7 mouse cellular contexts compared by ENCODE assay signal in genomic region chr6:88044234-88044576, GRCm38 (mm10). TPM values are rescaled to one million over a fixed set of nuclear protein-coding genes. Genes with fewer than 3 reads are reported as not detected.
DNase-seq lines count a peak whose midpoint lies in the region; ATAC-seq and TF ChIP-seq lines count a peak whose summit lies in the region.

No protein-coding gene starts in this region.

- DNase-seq in liver, adult 2 months (ENCODE audit: extremely low read depth, low read depth, low spot score) = no peak
- DNase-seq in liver = no peak
- peak; percentile 19 for DNase-seq in c-Kit-positive CD71-positive TER-119-negative erythroid progenitor cells, embryonic 14.5 days (ENCODE audit: low read depth)
- DNase-seq in hindbrain, embryonic 14.5 days (ENCODE audit: low spot score) = no peak
- DNase-seq in layer of hippocampus, adult 18-20 months (ENCODE audit: low spot score in 2 of 2) = no peak
- DNase-seq in cerebellum, adult 11 months = no peak

- peaks cover 39% of the 10 kb centered on the region; the same call in 1 of the 2 replicates for H3K79me2 ChIP-seq in liver, adult 2 months (ENCODE audit: control insufficient read depth, insufficient read depth, low read length)

- TF ChIP-seq POLR2A in liver, adult 2 months (IDR thresholded peaks at IDR 0.05; ENCODE audit: extremely low read depth, insufficient read depth, low read length) = no peak

- ATAC-seq in hindbrain, embryonic 14.5 days (ENCODE audit: low FRiP score) = peak; percentile 9; the same call in 1 of the 2 replicates
- peak; percentile 15; the same call in 1 of the 2 replicates for ATAC-seq in midbrain, embryonic 16.5 days

- no peaks in the 10 kb centered on the region for H3K9me3 ChIP-seq in hindbrain, embryonic 14.5 days (ENCODE audit: control insufficient read depth, low read length)
- no peaks in the 10 kb centered on the region for H3K9me3 ChIP-seq in midbrain, embryonic 16.5 days (replicated peaks; ENCODE audit: control insufficient read depth, low read length, poor library complexity, severe bottlenecking)

- peak overlapping the region; percentile 72 for H3K4me2 ChIP-seq in hindbrain, embryonic 14.5 days (replicated peaks)
- peak overlapping the region; percentile 98 for H3K4me2 ChIP-seq in midbrain, embryonic 16.5 days (ENCODE audit: low read length)

- peaks cover 3% of the 10 kb centered on the region; the same call in 1 of the 2 replicates for H3K36me3 ChIP-seq in liver, adult 2 months (ENCODE audit: control insufficient read depth, insufficient read depth, low read length)
- H3K36me3 ChIP-seq in hindbrain, embryonic 14.5 days (replicated peaks; ENCODE audit: control insufficient read depth, insufficient read depth) = peaks cover 4% of the 10 kb centered on the region; the same call in 1 of the 2 replicates
- H3K36me3 ChIP-seq in midbrain, embryonic 16.5 days (ENCODE audit: control insufficient read depth, insufficient read depth, low read length) = no peaks in the 10 kb centered on the region

- no peak for TF ChIP-seq CTCF in liver, adult 2 months (IDR thresholded peaks at IDR 0.05; ENCODE audit: low read depth, low read length)

- peak overlapping the region; percentile 90 for H3K4me3 ChIP-seq in liver, adult 2 months (ENCODE audit: insufficient read depth, low read depth, low read length)
- H3K4me3 ChIP-seq in hindbrain, embryonic 14.5 days (replicated peaks; ENCODE audit: low read length) = peak overlapping the region; percentile 85
- H3K4me3 ChIP-seq in midbrain, embryonic 16.5 days (ENCODE audit: low read depth, low read length) = peak overlapping the region; percentile 99

- H3K27ac ChIP-seq in liver, adult 2 months (replicated peaks; ENCODE audit: insufficient read depth, low read depth, low read length) = peak overlapping the region; percentile 85
- H3K27ac ChIP-seq in hindbrain, embryonic 14.5 days = no peak overlapping the region
- no peak overlapping the region; the same call in 1 of the 2 replicates for H3K27ac ChIP-seq in midbrain, embryonic 16.5 days (ENCODE audit: low read length)

- no peaks in the 10 kb centered on the region for H3K27me3 ChIP-seq in liver, adult 2 months (ENCODE audit: control insufficient read depth, insufficient read depth, low read length)
- peaks cover 9% of the 10 kb centered on the region; the same call in 1 of the 2 replicates for H3K27me3 ChIP-seq in hindbrain, embryonic 14.5 days (ENCODE audit: control insufficient read depth, insufficient read depth, low read length)
- H3K27me3 ChIP-seq in midbrain, embryonic 16.5 days (ENCODE audit: control insufficient read depth, insufficient read depth, low read depth, low read length) = peaks cover 6% of the 10 kb centered on the region; the same call in 1 of the 2 replicates

- peak overlapping the region; percentile 94 for H3K9ac ChIP-seq in liver, adult 2 months (ENCODE audit: low read depth, low read length)
- H3K9ac ChIP-seq in hindbrain, embryonic 14.5 days = peak overlapping the region; percentile 96
- peak overlapping the region; percentile 94 for H3K9ac ChIP-seq in midbrain, embryonic 16.5 days (ENCODE audit: low read depth, low read length)

- WGBS in liver, adult 2 months = 0% methylated on average over 3 of the region's 3 CpGs
- 1% methylated on average over 3 of the region's 3 CpGs for WGBS in hindbrain, embryonic 14.5 days
- WGBS in midbrain, embryonic 16.5 days = 2% methylated on average over 3 of the region's 3 CpGs

- H3K4me1 ChIP-seq in liver, adult 2 months (ENCODE audit: control insufficient read depth, insufficient read depth, low read length) = peaks cover 30% of the 10 kb centered on the region; the same call in 1 of the 2 replicates
- H3K4me1 ChIP-seq in hindbrain, embryonic 14.5 days (replicated peaks; ENCODE audit: control insufficient read depth, insufficient read depth, low read length) = peaks cover 24% of the 10 kb centered on the region
- H3K4me1 ChIP-seq in midbrain, embryonic 16.5 days (ENCODE audit: control insufficient read depth, insufficient read depth, low read length) = peaks cover 26% of the 10 kb centered on the region

RNA-seq across cellular contexts. Expression of gene Rab7, which starts 0.9 kb away (rescaled TPM):
- total RNA-seq in liver, adult 2 months (2014; rRNA removed) = 69.7 and 80.9 TPM in 2 replicates
- polyA plus RNA-seq in liver, adult 2 months (2012; rRNA removed) = 134 and 145 TPM in 2 replicates
- 377 and 427 TPM in 2 replicates for polyA plus RNA-seq in hindbrain, embryonic 14.5 days (2014; fragmentation: Nextera tagmentation; extraction: Ambion mirVana)
- 357 and 370 TPM in 2 replicates for polyA plus RNA-seq in midbrain, embryonic 16.5 days (2015; fragmentation: Nextera tagmentation; extraction: Ambion mirVana)
- total RNA-seq in layer of hippocampus, adult 18-20 months (2021) = 100 to 1,000 TPM; 322 to 329 TPM

RNA-seq across cellular contexts. Expression of gene Rpn1, which starts 40.1 kb away (rescaled TPM):
- total RNA-seq in liver, adult 2 months (2014; rRNA removed) = 124 and 153 TPM in 2 replicates
- 121 and 149 TPM in 2 replicates for polyA plus RNA-seq in liver, adult 2 months (2012; rRNA removed)
- 301 and 339 TPM in 2 replicates for polyA plus RNA-seq in hindbrain, embryonic 14.5 days (2014; fragmentation: Nextera tagmentation; extraction: Ambion mirVana)
- 321 and 328 TPM in 2 replicates for polyA plus RNA-seq in midbrain, embryonic 16.5 days (2015; fragmentation: Nextera tagmentation; extraction: Ambion mirVana)
- 100 to 1,000 TPM; 169 to 184 TPM for total RNA-seq in layer of hippocampus, adult 18-20 months (2021)
